ENCODE assay signal across 9 mouse cellular contexts in the genomic region with DNA sequence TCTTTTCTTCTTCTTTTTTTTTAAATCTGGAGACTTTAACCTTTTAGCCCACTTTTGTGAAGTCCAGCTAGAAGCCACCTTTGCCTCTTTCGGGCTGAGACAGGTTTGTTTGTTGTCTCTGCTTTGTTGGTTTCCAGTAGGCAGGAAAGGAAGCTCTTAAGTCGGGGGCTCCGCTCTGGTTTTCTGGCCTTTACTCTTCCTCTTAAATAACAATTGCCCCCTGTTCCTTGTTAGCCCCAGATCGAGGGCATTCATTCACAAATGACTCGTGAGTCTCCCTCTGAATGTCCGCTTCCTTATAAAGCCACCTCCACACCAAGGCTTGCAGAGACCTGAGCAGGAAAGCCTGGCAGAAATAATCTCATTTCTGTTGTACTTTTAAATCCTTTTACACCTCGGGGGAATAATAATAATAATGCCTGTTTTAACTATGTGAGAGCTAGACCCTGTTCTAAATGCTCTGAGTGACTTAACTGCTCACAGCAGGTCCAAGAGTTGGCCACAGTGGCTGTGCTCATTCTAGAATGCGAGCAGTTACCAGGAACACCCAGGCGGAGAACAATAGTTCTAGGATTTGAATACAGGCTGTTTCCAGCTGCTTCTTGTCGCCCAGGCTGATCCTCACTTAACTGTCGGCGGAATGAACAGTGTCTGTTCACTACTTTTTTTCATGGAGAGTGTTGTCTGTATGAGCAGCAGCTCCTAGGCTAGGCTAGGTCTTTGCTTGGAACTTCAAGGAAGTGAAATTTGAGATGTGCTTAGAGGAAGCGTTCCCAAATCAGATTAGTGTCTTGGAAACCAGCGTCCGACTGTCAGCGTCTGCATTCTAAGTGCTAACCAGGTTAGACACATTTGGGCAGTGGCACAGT. TPM values are rescaled to one million over a fixed set of nuclear protein-coding genes. Genes with fewer than 3 reads are reported as not detected.
A peak's percentile ranks its signal among the peaks of the same experiment; 100 is the strongest.
DNase-seq lines count a peak whose midpoint lies in the region; ATAC-seq and TF ChIP-seq lines count a peak whose summit lies in the region.
"Had no signal": no experiment of that assay in that cellular context is flagged by ENCODE, and none has a peak within 500 bp of the region (broad histone marks: within the 10 kb centered on the region; RNA-seq: fewer than 3 reads in every experiment).

No protein-coding gene starts in this region.

- ATAC-seq in embryonic facial prominence, embryonic 14.5 days (ENCODE audit: low read depth) = 0 out of 2 replicates have a peak, but pooled peaks have one; percentile 1
- ATAC-seq in hindbrain, embryonic 15.5 days (ENCODE audit: low FRiP score, low read depth) = no peak
- ATAC-seq in liver, postnatal 0 days = no peak
- no peak for ATAC-seq in CD4-positive, CD25-positive, alpha-beta regulatory T cell, adult 4 months
- no peak for ATAC-seq in frontal cortex, adult (ENCODE audit: low TSS enrichment)

- DNase-seq in left cerebral cortex, adult 2 months (ENCODE audit: extremely low spot score in 1 of 2, low spot score in 2 of 2) = no peak
- no peak for DNase-seq in left cerebral cortex, adult 8-10 months (ENCODE audit: low spot score in 2 of 2)
- peak; percentile 89 for DNase-seq in embryonic facial prominence, embryonic 14.5 days (ENCODE audit: low spot score)
- no peak for DNase-seq in liver, postnatal 0 days
- DNase-seq in cerebellum, postnatal 14 days = no peak

- H3K4me1 ChIP-seq in embryonic facial prominence, embryonic 14.5 days (ENCODE audit: control insufficient read depth, insufficient read depth, low read length) = peaks cover 18% of the 10 kb centered on the region
- peaks cover 23% of the 10 kb centered on the region for H3K4me1 ChIP-seq in hindbrain, embryonic 15.5 days (replicated peaks)
- H3K4me1 ChIP-seq in liver, postnatal 0 days (ENCODE audit: insufficient read depth) = peaks cover 27% of the 10 kb centered on the region

- H3K4me2 ChIP-seq in embryonic facial prominence, embryonic 14.5 days (ENCODE audit: low read depth, low read length) = peak overlapping the region; percentile 72
- peak overlapping the region; percentile 67; the same call in 1 of the 2 replicates for H3K4me2 ChIP-seq in hindbrain, embryonic 15.5 days
- peak overlapping the region; percentile 92 for H3K4me2 ChIP-seq in liver, postnatal 0 days (ENCODE audit: low read depth, low read length)

- no peaks in the 10 kb centered on the region for H3K27me3 ChIP-seq in embryonic facial prominence, embryonic 14.5 days (replicated peaks; ENCODE audit: control insufficient read depth, insufficient read depth, low read length)
- H3K27me3 ChIP-seq in hindbrain, embryonic 15.5 days = 0 out of 2 replicates have a peak, but pooled peaks cover 3% of the 10 kb centered on the region
- H3K27me3 ChIP-seq in liver, postnatal 0 days (ENCODE audit: insufficient read depth, low read length) = no peaks in the 10 kb centered on the region

- TF ChIP-seq EP300 in liver, postnatal 0 days (IDR thresholded peaks at IDR 0.05; ENCODE audit: low read depth) = no peak

- no peaks in the 10 kb centered on the region for H3K36me3 ChIP-seq in embryonic facial prominence, embryonic 14.5 days (ENCODE audit: control insufficient read depth, insufficient read depth, low read length)
- no peaks in the 10 kb centered on the region for H3K36me3 ChIP-seq in hindbrain, embryonic 15.5 days
- no peaks in the 10 kb centered on the region for H3K36me3 ChIP-seq in liver, postnatal 0 days (replicated peaks; ENCODE audit: insufficient read depth, low read length)
- H3K36me3 ChIP-seq: G1E had no signal

- H3K9me3 ChIP-seq in embryonic facial prominence, embryonic 14.5 days (ENCODE audit: control insufficient read depth, low read length) = no peaks in the 10 kb centered on the region
- no peaks in the 10 kb centered on the region for H3K9me3 ChIP-seq in hindbrain, embryonic 15.5 days
- H3K9me3 ChIP-seq in liver, postnatal 0 days (ENCODE audit: low read length) = no peaks in the 10 kb centered on the region
- H3K9me3 ChIP-seq: G1E had no signal

- H3K4me3 ChIP-seq in left cerebral cortex, adult 2 months = no peak overlapping the region
- H3K4me3 ChIP-seq in embryonic facial prominence, embryonic 14.5 days (ENCODE audit: low read depth, low read length) = peak overlapping the region; percentile 23
- no peak overlapping the region for H3K4me3 ChIP-seq in hindbrain, embryonic 15.5 days
- H3K4me3 ChIP-seq in liver, postnatal 0 days (ENCODE audit: low read depth, low read length) = peak overlapping the region; percentile 83; the same call in 1 of the 2 replicates

- WGBS in embryonic facial prominence, embryonic 14.5 days = 10% methylated on average over 16 of the region's 16 CpGs
- WGBS in hindbrain, embryonic 15.5 days = 7% methylated on average over 16 of the region's 16 CpGs
- 24% methylated on average over 16 of the region's 16 CpGs for WGBS in liver, postnatal 0 days (ENCODE audit: insufficient replicate concordance)

- peak overlapping the region; percentile 23; the same call in 1 of the 2 replicates for H3K9ac ChIP-seq in embryonic facial prominence, embryonic 14.5 days (ENCODE audit: low read depth, low read length)
- H3K9ac ChIP-seq in hindbrain, embryonic 15.5 days = 0 out of 2 replicates have a peak overlapping the region, but pooled peaks have one; percentile 3
- peak overlapping the region; percentile 94 for H3K9ac ChIP-seq in liver, postnatal 0 days (replicated peaks)

- TF ChIP-seq CTCF in left cerebral cortex, adult 2 months (IDR thresholded peaks at IDR 0.05) = no peak
- TF ChIP-seq CTCF in liver, postnatal 0 days (IDR thresholded peaks at IDR 0.05; ENCODE audit: low read depth) = no peak

- intact Hi-C loops in left cerebral cortex, adult 2 months (cut with DNase I) = loop anchor here (1.0 kb wide), 1 partner anchor 94 kb away; no protein-coding TSS in a partner anchor

- H3K27ac ChIP-seq in left cerebral cortex, adult 2 months = peak overlapping the region; percentile 42
- H3K27ac ChIP-seq in embryonic facial prominence, embryonic 14.5 days (replicated peaks; ENCODE audit: low read depth, low read length) = peak overlapping the region; percentile 100
- H3K27ac ChIP-seq in hindbrain, embryonic 15.5 days (replicated peaks) = peak overlapping the region; percentile 42
- peak overlapping the region; percentile 100 for H3K27ac ChIP-seq in liver, postnatal 0 days (ENCODE audit: low read depth)

RNA-seq across cellular contexts. Expression of gene Arid1a, which starts 59.3 kb away (rescaled TPM):
- total RNA-seq in left cerebral cortex, adult 2 months (2021) = 10 to 100 TPM; 90.9 to 98.6 TPM
- 10 to 100 TPM; 86.3 to 93.9 (median 90.7) TPM for total RNA-seq in left cerebral cortex, adult 8-10 months (2022)
- 29.1 and 29.6 TPM in 2 replicates for polyA plus RNA-seq in embryonic facial prominence, embryonic 14.5 days (2014; fragmentation: Nextera tagmentation; extraction: Ambion mirVana)
- polyA plus RNA-seq in hindbrain, embryonic 15.5 days (2015; fragmentation: Nextera tagmentation; extraction: Ambion mirVana) = 30.0 and 31.2 TPM in 2 replicates
- 6.1 and 6.2 TPM in 2 replicates for polyA plus RNA-seq in liver, postnatal 0 days (2015; fragmentation: Nextera tagmentation; extraction: Ambion mirVana)
- 10 to 100 TPM; 74.4 to 76.7 TPM for polyA plus RNA-seq in CD4-positive, CD25-positive, alpha-beta regulatory T cell, adult 4 months (2017; shearing (Covaris generic))

Comparison
In these comparisons a context has a peak if more than half of its experiments do, and no peak if none do; other contexts are left out.
1. H3K27ac ChIP-seq: peak in every context shown above with its lines; median percentile 100 in embryonic facial prominence, embryonic 14.5 days; 100 in liver, postnatal 0 days; 42 in left cerebral cortex, adult 2 months; 42 in hindbrain, embryonic 15.5 days.
2. H3K4me3 ChIP-seq: peak in embryonic facial prominence, embryonic 14.5 days (single experiment) and liver, postnatal 0 days (single experiment); none in left cerebral cortex, adult 2 months (single experiment) and hindbrain, embryonic 15.5 days (single experiment).
3. H3K9ac ChIP-seq: peak in every context shown above with its lines; median percentile 94 in liver, postnatal 0 days; 23 in embryonic facial prominence, embryonic 14.5 days; 3 in hindbrain, embryonic 15.5 days.
4. Peak in every context shown above with its lines, with median percentiles within 50 percentile points of each other: H3K4me2 ChIP-seq.